Comparison of ENCODE assay signal across 22 mouse cellular contexts in the genomic region with DNA sequence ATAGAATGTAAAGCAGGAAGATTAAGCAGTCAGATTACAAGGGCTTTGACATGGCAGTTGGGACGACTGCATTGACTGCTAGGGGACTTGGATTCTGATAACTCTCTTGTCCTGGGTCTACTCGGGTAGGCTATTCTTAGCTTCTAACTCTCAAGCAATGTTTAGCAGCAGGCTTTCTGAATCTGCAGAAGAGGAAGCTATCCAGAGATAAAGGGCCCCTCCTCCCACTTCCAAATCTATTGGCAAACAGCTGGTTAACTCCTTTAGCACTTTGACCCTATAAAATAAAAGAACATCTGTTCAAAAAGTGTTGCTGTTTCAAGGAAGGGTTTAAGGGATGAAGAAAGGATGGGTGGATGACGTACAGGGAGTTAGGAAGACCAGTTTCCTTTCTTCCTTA.
A peak's percentile ranks its signal among the peaks of the same experiment; 100 is the strongest.
DNase-seq lines count a peak whose midpoint lies in the region; ATAC-seq and TF ChIP-seq lines count a peak whose summit lies in the region.
"Had no signal": no experiment of that assay in that cellular context is flagged by ENCODE, and none has a peak within 500 bp of the region (broad histone marks: within the 10 kb centered on the region; RNA-seq: fewer than 3 reads in every experiment).

No protein-coding gene starts in this region.

- no peaks in the 10 kb centered on the region for H3K79me2 ChIP-seq in heart, adult 2 months (replicated peaks; ENCODE audit: control insufficient read depth, insufficient read depth, low read length)

- DNase-seq in heart, adult 11 months = no peak
- DNase-seq in heart, postnatal 0 days (ENCODE audit: low spot score) = peak; percentile 9
- DNase-seq in heart, adult 2 months = no peak
- no peak for DNase-seq in gastrocnemius, postnatal 4 days (ENCODE audit: low spot score in 2 of 2)
- DNase-seq: adrenal gland, adult 8-10 months; adrenal gland, postnatal 36 days; cerebellum, adult 11-12 months; cerebellum, adult 9-11 months; cerebellum, postnatal 36 days; forebrain, postnatal 0 days; gastrocnemius, postnatal 14 days; heart, postnatal 4 days; kidney, adult 8-10 months had no signal

- TF ChIP-seq EP300 in heart, postnatal 0 days (IDR thresholded peaks at IDR 0.05; ENCODE audit: low read depth) = no peak
- TF ChIP-seq EP300 in heart, adult 2 months (IDR thresholded peaks at IDR 0.05; ENCODE audit: insufficient read depth, low read depth, low read length) = no peak

- H3K4me3 ChIP-seq in heart, embryonic 13.5 days = no peak overlapping the region
- no peak overlapping the region for H3K4me3 ChIP-seq in heart, postnatal 0 days (ENCODE audit: low read depth, low read length)
- no peak overlapping the region for H3K4me3 ChIP-seq in heart, adult 2 months
- H3K4me3 ChIP-seq in bone marrow macrophage, adult 2 months (ENCODE audit: insufficient read depth, low read length) = no peak overlapping the region
- H3K4me3 ChIP-seq: embryonic facial prominence, embryonic 10.5 days; forebrain, embryonic 13.5 days; hindbrain, embryonic 12.5 days had no signal

- no peaks in the 10 kb centered on the region for H3K9me3 ChIP-seq in heart, embryonic 13.5 days
- no peaks in the 10 kb centered on the region for H3K9me3 ChIP-seq in heart, postnatal 0 days (replicated peaks; ENCODE audit: control insufficient read depth, low read length)
- H3K9me3 ChIP-seq: embryonic facial prominence, embryonic 10.5 days; forebrain, embryonic 13.5 days; hindbrain, embryonic 12.5 days had no signal

- no peak for TF ChIP-seq CTCF in heart, postnatal 0 days (IDR thresholded peaks at IDR 0.05; ENCODE audit: low read depth)
- no peak for TF ChIP-seq CTCF in heart, adult 2 months (IDR thresholded peaks at IDR 0.05)
- no peak for TF ChIP-seq CTCF in bone marrow macrophage, adult 2 months (IDR thresholded peaks at IDR 0.05; ENCODE audit: low read depth, low read length)

- TF ChIP-seq POLR2A in heart, adult 2 months (IDR thresholded peaks at IDR 0.05; ENCODE audit: insufficient read depth, low read depth, low read length) = no peak
- no peak for TF ChIP-seq POLR2A in bone marrow macrophage, adult 2 months (IDR thresholded peaks at IDR 0.05; ENCODE audit: borderline replicate concordance, low read depth, low read length)

- H3K4me1 ChIP-seq in heart, embryonic 13.5 days = peaks cover 10% of the 10 kb centered on the region
- peaks cover 7% of the 10 kb centered on the region for H3K4me1 ChIP-seq in heart, postnatal 0 days (ENCODE audit: control insufficient read depth, insufficient read depth)
- H3K4me1 ChIP-seq in heart, adult 2 months (ENCODE audit: control insufficient read depth, insufficient read depth, low read length) = peaks cover 2% of the 10 kb centered on the region; the same call in 1 of the 2 replicates
- peaks cover 10% of the 10 kb centered on the region for H3K4me1 ChIP-seq in bone marrow macrophage, adult 2 months (ENCODE audit: control insufficient read depth, insufficient read depth, low read length)
- H3K4me1 ChIP-seq: forebrain, embryonic 13.5 days; hindbrain, embryonic 12.5 days had no signal

- peak overlapping the region; percentile 20; the same call in 1 of the 2 replicates for H3K4me2 ChIP-seq in heart, embryonic 13.5 days
- H3K4me2 ChIP-seq in heart, postnatal 0 days (ENCODE audit: low read depth, low read length) = no peak overlapping the region
- H3K4me2 ChIP-seq: forebrain, embryonic 13.5 days; hindbrain, embryonic 12.5 days had no signal

- no peaks in the 10 kb centered on the region for H3K36me3 ChIP-seq in heart, embryonic 13.5 days
- H3K36me3 ChIP-seq in heart, postnatal 0 days (replicated peaks; ENCODE audit: control insufficient read depth, insufficient read depth, low read length) = no peaks in the 10 kb centered on the region
- H3K36me3 ChIP-seq in heart, adult 2 months (ENCODE audit: control insufficient read depth, insufficient read depth, low read length) = peaks cover 2% of the 10 kb centered on the region; the same call in 1 of the 2 replicates
- H3K36me3 ChIP-seq: embryonic facial prominence, embryonic 10.5 days; hindbrain, embryonic 12.5 days had no signal

- ATAC-seq in heart, embryonic 13.5 days (ENCODE audit: extremely low read depth, insufficient number of reproducible peaks, low FRiP score, low TSS enrichment) = no peak
- no peak for ATAC-seq in heart, postnatal 0 days (ENCODE audit: insufficient read depth, low read depth)
- ATAC-seq: forebrain, embryonic 13.5 days; forebrain, postnatal 0 days; hindbrain, embryonic 16.5 days; inflammation-experienced regulatory T-cells, adult 6 months; intestine, postnatal 0 days had no signal

- 20% methylated on average over 3 of the region's 3 CpGs for WGBS in heart, embryonic 13.5 days
- WGBS in heart, postnatal 0 days = 12% methylated on average over 3 of the region's 3 CpGs
- 11% methylated on average over 3 of the region's 3 CpGs for WGBS in heart, adult 2 months

- intact Hi-C loops in heart, adult 2 months (cut with DNase I) = no loop called here

- H3K9ac ChIP-seq in heart, embryonic 13.5 days = no peak overlapping the region
- no peak overlapping the region for H3K9ac ChIP-seq in heart, postnatal 0 days (replicated peaks; ENCODE audit: low read depth, low read length)
- H3K9ac ChIP-seq in heart, adult 2 months (ENCODE audit: low read depth, low read length) = no peak overlapping the region
- H3K9ac ChIP-seq: forebrain, embryonic 13.5 days; forebrain, postnatal 0 days; hindbrain, embryonic 12.5 days had no signal

- H3K27me3 ChIP-seq in heart, embryonic 13.5 days (replicated peaks) = no peaks in the 10 kb centered on the region
- no peaks in the 10 kb centered on the region for H3K27me3 ChIP-seq in heart, postnatal 0 days (ENCODE audit: control insufficient read depth, insufficient read depth, low read length)
- H3K27me3 ChIP-seq in heart, adult 2 months (ENCODE audit: control insufficient read depth, insufficient read depth, low read length) = no peaks in the 10 kb centered on the region
- H3K27me3 ChIP-seq: CH12.LX; forebrain, embryonic 13.5 days; hindbrain, embryonic 12.5 days had no signal

- peak overlapping the region; percentile 71 for H3K27ac ChIP-seq in heart, embryonic 13.5 days (replicated peaks)
- no peak overlapping the region for H3K27ac ChIP-seq in heart, postnatal 0 days (ENCODE audit: low read depth)
- no peak overlapping the region for H3K27ac ChIP-seq in heart, adult 2 months
- peak overlapping the region; percentile 69 for H3K27ac ChIP-seq in bone marrow macrophage, adult 2 months (ENCODE audit: insufficient read depth, low read depth, low read length)
- H3K27ac ChIP-seq: embryonic facial prominence, embryonic 10.5 days; forebrain, embryonic 13.5 days; hindbrain, embryonic 12.5 days had no signal

Comparison
In these comparisons a context has a peak if more than half of its experiments do, and no peak if none do; other contexts are left out.
1. H3K27ac ChIP-seq: peak in heart, embryonic 13.5 days (single experiment) and bone marrow macrophage, adult 2 months (single experiment); none in heart, postnatal 0 days (single experiment) and heart, adult 2 months (single experiment).